ENCODE assay signal across 8 mouse cellular contexts in the genomic region with DNA sequence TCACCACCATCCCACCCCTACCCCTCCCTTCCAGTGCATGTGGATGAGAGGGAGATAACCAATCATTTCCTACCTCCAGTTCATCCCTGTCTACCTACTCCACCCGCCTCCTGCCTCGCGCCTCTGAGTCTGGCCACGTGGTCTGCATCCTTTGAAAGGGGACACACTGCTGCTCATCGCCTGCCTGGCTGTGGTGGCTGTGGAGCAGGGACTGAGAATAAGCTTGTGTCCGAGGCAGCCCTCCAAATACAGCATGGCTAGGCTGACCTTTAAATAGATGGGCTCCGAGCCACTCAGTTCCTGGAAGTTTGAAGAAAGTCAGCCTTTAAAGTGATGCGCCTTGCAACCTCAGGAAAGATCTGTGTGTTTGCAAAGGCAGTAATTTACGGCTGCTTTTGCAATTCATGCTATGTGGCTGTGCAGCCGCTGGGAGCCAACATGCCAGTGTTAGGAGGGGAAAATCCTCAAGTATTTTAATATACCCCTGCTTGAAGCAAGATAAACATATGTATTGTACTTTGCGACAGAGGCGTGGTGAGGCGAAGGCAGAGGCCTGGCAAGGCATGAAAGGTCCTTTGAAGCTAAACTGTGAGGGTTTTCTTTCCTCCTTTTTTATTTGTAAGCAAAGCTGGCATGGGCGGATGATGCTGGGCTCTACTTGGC.
DNase-seq lines count a peak whose midpoint lies in the region; ATAC-seq lines count a peak whose summit lies in the region.

No protein-coding gene starts in this region.

- intact Hi-C loops in heart, postnatal 25 days (cut with DNase I), result no loop called here

- H3K27ac ChIP-seq in neural tube, embryonic 15.5 days (replicated peaks), result no peak overlapping the region

- H3K4me3 ChIP-seq in neural tube, embryonic 15.5 days (replicated peaks), result no peak overlapping the region

- DNase-seq in heart, adult 11 months, result peak; percentile 94
- DNase-seq in heart, postnatal 25 days (ENCODE audit: low spot score), result no peak
- DNase-seq in right cerebral cortex, postnatal 14 days, result peak; percentile 21
- DNase-seq in right cerebral cortex, postnatal 36 days (ENCODE audit: low spot score in 2 of 2), result no peak
- DNase-seq in kidney, postnatal 14 days, result peak; percentile 65
- DNase-seq in retina, embryonic 14.5 days (ENCODE audit: low spot score), result no peak

- H3K4me1 ChIP-seq in neural tube, embryonic 15.5 days, result peaks cover 17% of the 10 kb centered on the region; the same call in 1 of the 2 replicates

- ATAC-seq in neural tube, embryonic 15.5 days (ENCODE audit: low FRiP score), result peak; percentile 77
- ATAC-seq in CD4-positive, CD25-positive, alpha-beta regulatory T cell, adult 4 months, result no peak

- H3K9ac ChIP-seq in neural tube, embryonic 15.5 days (replicated peaks), result no peak overlapping the region

- WGBS in neural tube, embryonic 15.5 days, result 41% methylated on average over 14 of the region's 14 CpGs

- H3K9me3 ChIP-seq in neural tube, embryonic 15.5 days (replicated peaks), result no peaks in the 10 kb centered on the region

- H3K27me3 ChIP-seq in neural tube, embryonic 15.5 days (replicated peaks), result no peaks in the 10 kb centered on the region

- no peaks in the 10 kb centered on the region for H3K36me3 ChIP-seq in neural tube, embryonic 15.5 days

- H3K4me2 ChIP-seq in neural tube, embryonic 15.5 days, result no peak overlapping the region

Comparison
In these comparisons a context has a peak if more than half of its experiments do, and no peak if none do; other contexts are left out.
1. DNase-seq: peak in heart, adult 11 months (single experiment), right cerebral cortex, postnatal 14 days (single experiment) and kidney, postnatal 14 days (single experiment); none in heart, postnatal 25 days (single experiment), right cerebral cortex, postnatal 36 days (0 of 2) and retina, embryonic 14.5 days (single experiment).